Mouse (Mus musculus): Measurements from ENCODE around the gene Cse1l. TPM values are rescaled to one million over a fixed set of nuclear protein-coding genes. Genes with fewer than 3 reads are reported as not detected.
A peak's percentile ranks its signal among the peaks of the same experiment; 100 is the strongest.

Gene Cse1l
- total RNA-seq, 2 experiments from 2014 or later: 51.3 to 53.9 TPM

GRCm38 (mm10) chr2:166973153-166973552 is 67.3 kb downstream of the Cse1l start:
- DNase-seq (ENCODE audit: low spot score in 2 of 2): no peak

- no peak for DNase-seq (ENCODE audit: low spot score in 2 of 2)
Measured at GRCm38 (mm10) chr2:166974177-166974872, 68.5 kb downstream of the Cse1l start.

DNA sequence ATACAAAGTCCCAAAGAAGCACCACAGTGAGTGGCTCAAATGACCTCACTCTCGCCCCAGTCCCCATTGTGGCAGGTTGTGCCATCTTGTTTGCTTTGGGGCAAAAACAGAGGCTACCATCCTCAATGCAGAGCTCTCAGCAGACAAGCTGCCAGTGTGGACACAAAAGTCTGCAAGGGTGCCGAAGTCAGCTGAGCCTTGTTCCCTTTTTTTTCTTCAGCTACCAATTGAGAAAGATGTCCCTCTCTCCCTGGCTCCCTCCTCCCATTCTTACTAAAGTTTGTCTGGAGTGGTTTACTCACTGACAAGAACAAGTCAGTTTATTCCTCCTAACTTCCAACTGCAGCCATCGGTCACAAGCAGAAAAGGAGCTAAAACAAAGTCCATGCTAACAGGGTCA is 70.5 kb downstream of the Cse1l start:
- DNase-seq (ENCODE audit: low spot score in 2 of 2): no peak

DNA sequence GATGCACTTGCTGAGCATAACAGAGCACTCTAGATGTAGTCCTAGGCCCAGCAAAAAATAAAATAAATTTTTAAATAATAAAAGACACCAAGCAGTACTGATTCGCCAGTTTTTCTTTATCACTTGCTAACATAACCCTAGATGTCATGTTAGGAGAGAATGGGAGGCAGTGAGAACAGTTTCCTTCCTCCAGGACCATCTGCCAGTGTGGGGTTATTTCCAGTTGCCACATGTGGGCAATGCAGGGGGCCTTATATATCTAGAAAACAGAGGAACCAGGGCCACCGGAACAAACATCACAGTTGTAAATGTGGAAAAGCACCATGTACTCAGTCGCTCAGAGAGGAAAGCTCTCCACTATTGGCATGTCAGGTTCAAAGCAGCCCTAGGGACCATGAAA is 71.7 kb downstream of the Cse1l start:
- no peak for DNase-seq (ENCODE audit: low spot score in 2 of 2)

DNA sequence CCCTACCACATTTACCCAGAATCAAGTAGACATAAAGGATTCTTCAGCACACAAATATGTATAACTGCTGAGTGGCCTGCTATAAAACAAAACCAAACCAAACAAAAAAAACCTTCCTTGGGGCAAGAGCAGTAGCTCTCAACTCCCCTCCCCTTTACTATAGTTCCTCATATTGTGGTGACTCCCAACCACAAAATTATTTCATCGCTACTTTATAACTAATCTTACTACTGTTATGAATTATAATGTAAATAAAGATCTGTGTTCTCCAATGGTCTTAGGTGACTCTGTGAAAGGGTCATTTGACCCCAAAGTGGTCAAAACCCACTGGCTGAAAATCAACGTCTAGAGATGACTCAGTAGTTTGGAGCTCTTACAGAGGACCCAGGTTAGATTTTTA is 74.3 kb downstream of the Cse1l start:
- no peak for DNase-seq (ENCODE audit: low spot score in 2 of 2)

DNA sequence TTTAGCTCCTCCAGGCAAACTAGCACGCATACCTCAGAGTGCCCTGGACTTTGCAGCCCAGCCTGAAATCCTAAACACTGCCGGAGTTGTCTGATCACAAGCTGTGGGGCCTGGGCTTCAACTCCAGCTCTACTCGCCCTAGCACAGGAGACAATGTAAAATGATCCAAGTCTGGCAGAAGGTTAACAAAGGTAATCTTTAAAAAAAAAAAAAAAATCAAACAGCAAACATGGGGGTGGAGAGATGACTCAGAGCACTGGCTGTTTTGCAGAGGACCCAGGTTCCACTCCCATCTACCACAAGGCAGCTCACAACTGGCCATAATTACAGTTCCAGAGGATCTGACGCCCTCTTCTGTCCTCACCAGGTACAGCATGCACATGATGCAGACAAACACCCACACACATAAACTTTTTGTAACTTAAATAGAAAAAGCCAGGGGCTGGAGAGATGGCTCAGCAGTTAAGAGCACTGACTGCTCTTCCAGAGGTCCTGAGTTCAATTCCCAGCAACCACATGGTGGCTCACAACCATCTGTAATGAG is 77.6 kb downstream of the Cse1l start:
- no peak for DNase-seq (ENCODE audit: low spot score in 2 of 2)

- DNase-seq (ENCODE audit: low spot score in 2 of 2): no peak
Measured at GRCm38 (mm10) chr2:166990861-166991260, 85.0 kb downstream of the Cse1l start.

DNA sequence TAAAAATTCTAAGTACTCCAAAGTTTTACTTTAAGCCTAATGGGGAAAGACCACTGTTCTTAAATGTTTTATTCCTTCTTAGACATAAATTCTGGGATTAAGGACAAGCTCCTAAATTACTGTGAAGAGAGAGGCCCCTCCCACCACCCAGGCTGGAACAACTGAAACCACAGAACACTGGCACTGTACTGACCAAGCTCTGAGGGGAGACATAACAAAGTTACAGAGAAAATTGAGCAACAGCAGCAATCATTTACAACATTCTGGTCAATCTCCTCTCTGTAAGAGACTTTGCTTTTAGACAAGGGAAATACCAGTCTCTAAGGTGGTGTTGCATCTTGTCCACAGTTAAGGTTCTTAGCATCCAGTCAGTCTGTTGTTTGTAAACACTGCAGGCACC is 86.1 kb downstream of the Cse1l start:
- no peak for DNase-seq (ENCODE audit: low spot score in 2 of 2)

- peak in 1 of 2 experiments; percentile 34 for DNase-seq (ENCODE audit: low spot score in 2 of 2)
Measured at GRCm38 (mm10) chr2:166995021-166995795, 89.4 kb downstream of the Cse1l start.

Other genes starting within 250 kb of the Cse1l start
- 10 to 100 TPM; 67.8 to 68.8 TPM for gene Prex1, start 192.2 kb upstream of the Cse1l start, total RNA-seq (2021)
- 1 to 10 TPM; 4.5 to 5.2 TPM for gene Trp53rkb, start 113.5 kb upstream of the Cse1l start, total RNA-seq (2021)
- gene Arfgef2, start 100.5 kb upstream of the Cse1l start, total RNA-seq (2021): 10 to 100 TPM; 59.4 to 59.5 TPM
- gene Stau1, start 90.3 kb downstream of the Cse1l start, total RNA-seq (2021): 10 to 100 TPM; 64.0 to 69.7 TPM
- gene Ddx27, start 109.2 kb downstream of the Cse1l start, total RNA-seq (2021): 10 to 100 TPM; 26.8 to 31.4 TPM
- 10 to 100 TPM; 45.8 to 49.9 TPM for gene Znfx1, start 157.0 kb downstream of the Cse1l start, total RNA-seq (2021)